Mouse (Mus musculus) ES-E14 (cell line): ENCODE data around the gene Tmem143. TPM values are rescaled to one million over a fixed set of nuclear protein-coding genes. Genes with fewer than 3 reads are reported as not detected.
"Not testable (repeated sequence)": the region's sequence is repeated elsewhere in the genome, so short reads cannot be mapped to it uniquely, and the experiment has no call there.

Source experiments
- DNase-seq: peaks from one replicate; pipeline ENCODE4 v3.0.0-alpha.2; 2013; ENCODE audit warnings: low read depth, low spot score
- H3K27ac ChIP-seq: 2 replicates; pipeline ENCODE4 v1.5.1; 2012; ENCODE audit warnings: low read depth, mild to moderate bottlenecking, low read length, moderate library complexity, mixed read lengths; ENCODE audit not compliant: poor library complexity, insufficient read depth, severe bottlenecking
- H3K36me3 ChIP-seq: 2 replicates; pipeline ENCODE4 v1.6.1; 2012; ENCODE audit warnings: mild to moderate bottlenecking, low read length, moderate library complexity, mixed read lengths; ENCODE audit not compliant: control insufficient read depth, poor library complexity, insufficient read depth, severe bottlenecking
- H3K4me1 ChIP-seq, 2 experiments: fragments of 150-350 bp in 1 of 2; sonication (generic) in 1 of 2; 2 replicates each; pipeline ENCODE4 v1.6.1; 2012; ENCODE audit warnings: low read length in 2 of 2, mild to moderate bottlenecking in 1 of 2, mixed read lengths in 1 of 2; ENCODE audit not compliant: control insufficient read depth in 2 of 2, insufficient read depth in 2 of 2, poor library complexity in 1 of 2
- H3K4me3 ChIP-seq, 2 experiments: fragments of 150-350 bp in 1 of 2; sonication (generic) in 1 of 2; 2 replicates each; pipeline ENCODE4 v1.5.1; 2012; ENCODE audit warnings: low read length in 2 of 2, low read depth in 1 of 2, mild to moderate bottlenecking in 1 of 2, mixed read lengths in 1 of 2; ENCODE audit not compliant: insufficient read depth in 1 of 2, poor library complexity in 1 of 2, severe bottlenecking in 1 of 2
- H3K9ac ChIP-seq: 2 replicates; pipeline ENCODE4 v1.6.1; 2012; ENCODE audit warnings: low read depth, mild to moderate bottlenecking, low read length, mixed read lengths; ENCODE audit not compliant: poor library complexity, insufficient read depth, severe bottlenecking
- H3K9me3 ChIP-seq: fragments of 150-350 bp; sonication (generic); 2 replicates; pipeline ENCODE4 v1.6.1; 2012; ENCODE audit warnings: low read depth, mild to moderate bottlenecking, low read length; ENCODE audit not compliant: control insufficient read depth, insufficient read depth
- CHD2 ChIP-seq: IDR thresholded peaks from 2 replicates; pipeline ENCODE4 v1.6.1; 2014; ENCODE audit warnings: mild to moderate bottlenecking, low read depth, low read length, inconsistent platforms
- HCFC1 ChIP-seq: IDR thresholded peaks from 2 replicates; pipeline ENCODE4 v1.6.1; 2012; ENCODE audit warnings: low read length, inconsistent platforms, borderline replicate concordance; ENCODE audit not compliant: insufficient read depth
- MAFK ChIP-seq: IDR thresholded peaks from 2 replicates; pipeline ENCODE4 v1.6.1; 2014; ENCODE audit warnings: mild to moderate bottlenecking, low read depth, low read length, inconsistent platforms; ENCODE audit not compliant: insufficient read depth
- ZC3H11A ChIP-seq: IDR thresholded peaks from 2 replicates; pipeline ENCODE4 v1.6.1; 2012; ENCODE audit warnings: low read depth, mild to moderate bottlenecking, inconsistent platforms, low read length, borderline replicate concordance
- ZNF384 ChIP-seq: IDR thresholded peaks from 2 replicates; pipeline ENCODE4 v1.6.1; 2012; ENCODE audit warnings: low read depth, low read length, inconsistent platforms
- in situ Hi-C, 2 experiments: fragments of 600-800 bp; cut with MboI; formaldehyde crosslinking; loops; one replicate each; pipeline ENCODE4 v1.15.1; 2025; ENCODE audit warnings: low sequenced_read_pairs in 2 of 2, inconsistent platforms in 1 of 2; ENCODE audit not compliant: unreplicated experiment in 2 of 2
- total RNA-seq: library from RNA; depleted of rRNA; stranded (reverse); fragments of 300-350 nt; gene quantifications from 2 replicates; pipeline ENCODE4 v1.2.3, GENCODE M21; 2012

Gene Tmem143
- total RNA-seq, 1 experiment: 26.0 TPM

- H3K9ac ChIP-seq: no peak overlapping the region
- no peaks in the 10 kb centered on the region for H3K4me1 ChIP-seq
- DNase-seq: no peak
- TF ChIP-seq CHD2: no peak
- no peak for TF ChIP-seq HCFC1
- no peak for TF ChIP-seq ZNF384
- TF ChIP-seq MAFK: no peak
- no peak overlapping the region for H3K27ac ChIP-seq
- in situ Hi-C loops: loop anchor here (10.0 to 25.0 kb wide), 2 partner anchors 185 to 192 kb away; partner anchors contain the start of gene Spaca4 (in 1 of the 2)
- H3K9me3 ChIP-seq: no peaks in the 10 kb centered on the region
- H3K4me3 ChIP-seq: peak overlapping the region; percentile 62 to 65; a peak in 2 of 4 replicates
- H3K36me3 ChIP-seq: peaks cover 3% of the 10 kb centered on the region; the same call in 1 of the 2 replicates
These were observed 32.9 kb downstream of the Tmem143 start for GRCm38 (mm10) chr7:45929688-45930087.

DNA sequence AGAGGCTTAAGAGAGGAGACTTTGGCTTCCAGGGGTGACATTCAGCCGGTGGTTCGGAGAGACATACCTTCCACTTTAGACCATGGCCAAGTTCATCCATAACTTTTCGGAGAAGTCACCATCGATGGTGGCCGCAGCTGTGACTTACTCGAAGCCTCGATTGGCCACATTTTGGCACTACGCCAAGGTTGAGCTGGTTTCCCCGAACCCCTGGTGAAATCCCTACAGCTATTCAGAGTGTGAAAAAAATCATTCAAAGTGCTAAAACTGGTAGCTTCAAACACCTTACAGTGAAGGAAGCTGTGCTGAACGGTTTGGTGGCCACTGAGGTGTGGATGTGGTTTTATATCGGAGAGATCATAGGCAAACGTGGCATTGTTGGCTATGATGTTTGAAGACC lies 37.0 kb downstream of the Tmem143 start:
- H3K9me3 ChIP-seq, H3K36me3 ChIP-seq, H3K4me3 ChIP-seq, DNase-seq, H3K4me1 ChIP-seq, H3K27ac ChIP-seq, H3K9ac ChIP-seq: not testable (repeated sequence)
- in situ Hi-C loops: loop anchor here in 1 of 2 experiments (25.0 kb wide), 1 partner anchor 196 kb away; the partner anchor contains the start of gene Spaca4

DNA sequence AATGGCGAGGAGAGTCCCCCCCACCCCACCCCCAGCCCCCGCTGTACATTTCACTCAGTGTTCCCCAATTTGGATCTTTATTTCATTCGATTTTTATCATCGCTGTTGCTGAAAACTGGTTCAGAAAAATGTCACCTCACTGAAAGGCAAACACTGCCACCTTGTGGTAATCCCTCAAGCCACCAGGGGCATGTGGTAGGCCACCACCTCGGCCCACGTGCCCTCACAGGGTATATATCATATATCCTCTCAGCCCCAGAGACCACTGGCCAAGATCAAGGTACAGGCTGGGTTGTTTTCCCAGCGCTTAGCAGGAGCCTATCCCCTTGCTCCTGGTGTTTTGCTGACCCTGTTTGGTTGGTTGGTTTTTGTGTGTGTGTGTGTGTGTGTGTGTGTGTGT lies 38.4 kb downstream of the Tmem143 start:
- Histone ChIP-seq H3K9me3 (no peaks in the 10 kb centered on the region), H3K27ac (no peak overlapping the region)

GRCm38 (mm10) chr7:45939836-45940235 lies 43.1 kb downstream of the Tmem143 start:
- no peak overlapping the region for H3K27ac ChIP-seq
- DNase-seq: no peak
- no peaks in the 10 kb centered on the region for H3K9me3 ChIP-seq
- TF ChIP-seq ZNF384: no peak
- TF ChIP-seq CHD2: no peak
- no peak for TF ChIP-seq MAFK
- TF ChIP-seq ZC3H11A: no peak
- TF ChIP-seq HCFC1: no peak
- H3K36me3 ChIP-seq: peaks cover 7% of the 10 kb centered on the region; the same call in 1 of the 2 replicates
- in situ Hi-C loops: loop anchor here (5.0 to 25.0 kb wide), 2 partner anchors 67 to 203 kb away; partner anchors contain the start of gene Spaca4 (in 1 of the 2)
- no peaks in the 10 kb centered on the region for H3K4me1 ChIP-seq
- no peak overlapping the region for H3K9ac ChIP-seq
- H3K4me3 ChIP-seq: no peak overlapping the region

More for the DNA sequence above, 38.4 kb downstream of the Tmem143 start:
- no peak for TF ChIP-seq MAFK
- TF ChIP-seq HCFC1: no peak
- TF ChIP-seq ZNF384: no peak
- TF ChIP-seq ZC3H11A: no peak
- no peak for TF ChIP-seq CHD2
- Histone ChIP-seq H3K9ac (no peak overlapping the region), H3K4me1 (no peaks in the 10 kb centered on the region), H3K4me3 (no peak overlapping the region), H3K36me3 (peaks cover 7% of the 10 kb centered on the region; the same call in 1 of the 2 replicates)
- in situ Hi-C loops: loop anchor here in 1 of 2 experiments (25.0 kb wide), 1 partner anchor 198 kb away; the partner anchor contains the start of gene Spaca4
- no peak for DNase-seq

DNA sequence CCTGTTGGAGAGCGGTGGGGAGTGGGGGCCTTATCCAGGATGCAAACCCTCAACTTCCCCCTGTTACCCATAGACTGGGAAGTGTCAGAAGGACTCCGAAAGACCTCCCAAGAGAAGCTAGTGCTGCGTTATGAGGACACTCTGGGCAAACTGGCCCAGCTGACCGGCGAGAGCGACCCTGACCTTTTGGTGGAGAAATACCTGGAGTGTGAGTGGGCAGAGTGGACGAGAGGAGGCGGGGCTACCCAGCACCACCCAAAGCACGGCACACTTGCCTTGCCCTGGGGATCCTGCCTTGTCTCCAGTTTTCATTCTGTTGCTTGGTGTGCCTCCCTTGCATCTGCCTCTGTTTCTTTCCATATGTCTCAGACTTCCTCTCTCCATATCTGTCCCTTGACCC lies 45.2 kb downstream of the Tmem143 start:
- Histone ChIP-seq H3K27ac (no peak overlapping the region), H3K4me1 (no peaks in the 10 kb centered on the region), H3K36me3 (peaks cover 4% of the 10 kb centered on the region; the same call in 1 of the 2 replicates), H3K9ac (no peak overlapping the region), H3K9me3 (no peaks in the 10 kb centered on the region), H3K4me3 (no peak overlapping the region)
- in situ Hi-C loops: loop anchor here (5.0 to 25.0 kb wide), 2 partner anchors 65 to 205 kb away; partner anchors contain the start of gene Spaca4 (in 1 of the 2)
- DNase-seq: no peak
- TF ChIP-seq ZNF384 (no peak), ZC3H11A (no peak), CHD2 (no peak), HCFC1 (no peak), MAFK (no peak)

GRCm38 (mm10) chr7:45943280-45943679 lies 46.5 kb downstream of the Tmem143 start:
- not testable (repeated sequence) for H3K9ac ChIP-seq, H3K36me3 ChIP-seq, DNase-seq, H3K4me1 ChIP-seq, H3K9me3 ChIP-seq, H3K4me3 ChIP-seq, H3K27ac ChIP-seq
- in situ Hi-C loops: loop anchor here (5.0 to 25.0 kb wide), 2 partner anchors 64 to 206 kb away; partner anchors contain the start of gene Spaca4 (in 1 of the 2)
